Mouse (Mus musculus) forebrain, embryonic 11.5 days (tissue): Measurements from ENCODE around the gene Fbxl5. TPM values are rescaled to one million over a fixed set of nuclear protein-coding genes. Genes with fewer than 3 reads are reported as not detected.

Experiments used
- ATAC-seq: fragments of 200-750 bp; cut with Nextera tagmentation; replicated peaks from 2 replicates; pipeline ENCODE4 v1.8.0; 2017; ENCODE audit warnings: moderate TSS enrichment; ENCODE audit not compliant: low FRiP score
- DNase-seq: peaks from one replicate; pipeline ENCODE4 v3.0.0-alpha.2; 2017; ENCODE audit warnings: low spot score
- H3K27ac ChIP-seq: fragments of 300-500 bp; sonication (generic); 2 replicates; pipeline ENCODE4 v1.5.1; 2014; ENCODE audit warnings: low read depth, low read length
- H3K27me3 ChIP-seq: fragments of 300-500 bp; sonication (generic); 2 replicates; pipeline ENCODE4 v1.6.1; 2014; ENCODE audit warnings: mild to moderate bottlenecking, low read length, mixed read lengths; ENCODE audit not compliant: control insufficient read depth, insufficient read depth
- H3K36me3 ChIP-seq: fragments of 300-500 bp; sonication (generic); 2 replicates; pipeline ENCODE4 v1.6.1; 2014; ENCODE audit warnings: mild to moderate bottlenecking, low read length, moderate library complexity, mixed read lengths; ENCODE audit not compliant: control insufficient read depth, insufficient read depth
- H3K4me1 ChIP-seq: fragments of 300-500 bp; sonication (generic); replicated peaks from 2 replicates; pipeline ENCODE4 v1.6.1; 2014; ENCODE audit warnings: low read length, mixed read lengths; ENCODE audit not compliant: control insufficient read depth, insufficient read depth
- H3K4me2 ChIP-seq: fragments of 300-500 bp; sonication (generic); 2 replicates; pipeline ENCODE4 v1.6.1; 2014; ENCODE audit warnings: low read depth, mild to moderate bottlenecking, low read length, moderate library complexity, mixed read lengths; ENCODE audit not compliant: severe bottlenecking
- H3K4me3 ChIP-seq: fragments of 300-500 bp; sonication (generic); 2 replicates; pipeline ENCODE4 v1.5.1; 2014; ENCODE audit warnings: low read depth, low read length
- H3K9ac ChIP-seq: fragments of 300-500 bp; sonication (generic); 2 replicates; pipeline ENCODE4 v1.6.1; 2014; ENCODE audit warnings: low read length
- H3K9me3 ChIP-seq: fragments of 300-500 bp; sonication (generic); 2 replicates; pipeline ENCODE4 v1.6.1; 2016; ENCODE audit warnings: low read length, mixed read lengths; ENCODE audit not compliant: control insufficient read depth
- WGBS: fragments of 180-500 bp; shearing (Covaris S2); extraction: QIAGEN DNeasy Blood & Tissue Kit; methylation state at CpG from one replicate; pipeline ENCODE4 v1.1.7; 2014; 5-methylcytosine and 5-hydroxymethylcytosine counted together
- polyA plus RNA-seq: library from polyadenylated mRNA; unstranded; fragments of >200 nt; fragmentation: Nextera tagmentation; extraction: Ambion mirVana; gene quantifications from 2 replicates; pipeline ENCODE4 v1.2.1, GENCODE M21; 2014

The Fbxl5 gene
- polyA plus RNA-seq, 1 experiment from 2014 or later = 69.1 TPM

DNA sequence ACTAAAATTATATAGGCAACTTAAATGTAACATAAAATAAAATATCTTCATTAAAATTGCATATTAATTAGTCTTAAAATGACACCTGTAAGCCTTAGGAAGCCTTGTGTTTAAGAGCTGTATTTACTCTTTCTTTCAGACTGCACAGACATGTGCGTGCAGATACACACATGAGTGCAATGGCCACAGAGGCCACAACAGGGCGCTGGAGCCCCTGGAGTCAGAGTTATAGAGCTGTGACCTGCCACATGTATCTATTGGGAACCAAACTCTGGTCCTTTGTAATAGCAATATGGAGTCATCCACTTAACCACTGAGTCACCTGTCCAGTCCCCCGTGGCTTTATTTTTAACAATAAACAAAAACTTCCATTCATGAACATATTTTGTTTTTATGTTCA is 72.3 kb downstream of the Fbxl5 start:
- H3K36me3 ChIP-seq = no peaks in the 10 kb centered on the region; the same call in 1 of the 2 replicates
- DNase-seq = no peak
- WGBS = 83% methylated on average over 3 of the region's 3 CpGs

DNA sequence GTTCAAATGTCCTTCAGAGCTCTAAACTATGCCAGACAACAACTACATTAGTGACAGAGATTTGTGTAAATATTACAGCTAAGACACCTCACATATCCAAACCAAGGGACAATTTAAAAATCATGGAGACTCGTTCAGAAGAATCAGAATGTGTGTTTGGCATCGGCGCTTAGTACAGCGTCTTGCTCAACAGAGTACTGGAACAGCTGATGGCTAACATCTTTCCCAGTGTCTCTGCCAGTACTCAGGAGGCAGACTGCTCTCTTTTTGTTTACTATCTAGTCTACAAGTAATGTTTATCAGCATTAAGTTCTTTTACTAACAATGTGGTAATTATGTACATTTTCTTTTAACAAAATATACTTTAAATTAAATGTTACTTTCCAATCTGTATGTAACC is 73.4 kb downstream of the Fbxl5 start:
- Histone ChIP-seq H3K36me3 (no peaks in the 10 kb centered on the region; the same call in 1 of the 2 replicates), H3K9ac (no peak overlapping the region), H3K4me3 (no peak overlapping the region), H3K9me3 (no peaks in the 10 kb centered on the region), H3K27ac (no peak overlapping the region), H3K27me3 (no peaks in the 10 kb centered on the region), H3K4me1 (no peaks in the 10 kb centered on the region), H3K4me2 (no peak overlapping the region)
- WGBS = 96% methylated on average over 4 of the region's 4 CpGs
- DNase-seq (no peak), ATAC-seq (no peak)

More for the DNA sequence above, 72.3 kb downstream of the Fbxl5 start:
- no peak overlapping the region for H3K27ac ChIP-seq
- no peak overlapping the region for H3K4me2 ChIP-seq
- no peaks in the 10 kb centered on the region for H3K9me3 ChIP-seq
- no peaks in the 10 kb centered on the region for H3K27me3 ChIP-seq
- no peaks in the 10 kb centered on the region for H3K4me1 ChIP-seq
- H3K9ac ChIP-seq = no peak overlapping the region
- H3K4me3 ChIP-seq = no peak overlapping the region
- ATAC-seq = no peak

DNA sequence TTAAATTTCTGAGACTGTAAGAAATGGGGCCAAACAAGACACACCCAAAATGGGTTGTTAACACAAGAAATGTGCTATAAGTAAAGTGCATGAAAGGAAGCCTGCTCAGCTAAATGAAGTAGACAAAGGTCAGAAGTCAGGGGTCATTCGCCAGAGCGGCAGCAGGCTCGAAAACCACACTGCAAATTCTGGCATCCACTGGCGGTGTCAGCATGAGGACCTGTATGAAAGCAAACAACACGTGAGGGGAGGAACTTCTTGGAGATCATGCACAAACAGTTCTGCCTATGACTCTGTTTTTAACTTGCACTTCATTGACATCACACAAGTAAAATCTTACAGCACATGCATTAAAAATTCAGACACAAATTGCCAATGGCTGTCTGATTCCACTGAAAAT is 76.3 kb downstream of the Fbxl5 start:
- DNase-seq = no peak
- WGBS = 74% methylated on average over 5 of the region's 5 CpGs
- no peaks in the 10 kb centered on the region; the same call in 1 of the 2 replicates for H3K36me3 ChIP-seq

DNA sequence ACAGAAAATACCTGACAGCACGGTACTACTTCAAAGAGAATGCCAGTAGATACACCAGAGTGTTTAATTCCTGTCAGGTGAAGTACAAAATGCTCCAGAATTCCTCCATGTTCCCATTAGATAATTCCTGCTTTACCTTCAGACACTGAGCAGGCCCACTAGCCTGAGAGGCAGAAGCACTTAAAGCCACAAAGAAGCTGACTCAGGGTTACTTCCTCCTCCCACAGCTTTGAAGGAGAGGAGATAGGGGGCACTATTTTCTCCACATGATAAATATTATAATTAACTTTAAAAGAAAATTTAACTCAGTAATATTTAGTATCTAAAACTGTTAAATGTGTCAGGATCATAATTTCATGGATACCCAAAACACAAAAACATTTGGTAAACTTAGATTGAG is 77.3 kb downstream of the Fbxl5 start:
- WGBS = 95% methylated on average over 1 of the region's 1 CpGs
- H3K4me1 ChIP-seq = no peaks in the 10 kb centered on the region
- no peak overlapping the region for H3K4me3 ChIP-seq
- H3K27me3 ChIP-seq = no peaks in the 10 kb centered on the region
- DNase-seq (no peak), ATAC-seq (no peak)
- no peaks in the 10 kb centered on the region; the same call in 1 of the 2 replicates for H3K36me3 ChIP-seq
- no peaks in the 10 kb centered on the region for H3K9me3 ChIP-seq
- H3K9ac ChIP-seq = no peak overlapping the region
- no peak overlapping the region for H3K27ac ChIP-seq
- no peak overlapping the region for H3K4me2 ChIP-seq

More for the DNA sequence above, 76.3 kb downstream of the Fbxl5 start:
- no peak for ATAC-seq
- H3K4me1 ChIP-seq = no peaks in the 10 kb centered on the region
- no peak overlapping the region for H3K4me3 ChIP-seq
- H3K9me3 ChIP-seq = no peaks in the 10 kb centered on the region
- no peaks in the 10 kb centered on the region for H3K27me3 ChIP-seq
- no peak overlapping the region for H3K9ac ChIP-seq
- H3K27ac ChIP-seq = no peak overlapping the region
- H3K4me2 ChIP-seq = no peak overlapping the region

DNA sequence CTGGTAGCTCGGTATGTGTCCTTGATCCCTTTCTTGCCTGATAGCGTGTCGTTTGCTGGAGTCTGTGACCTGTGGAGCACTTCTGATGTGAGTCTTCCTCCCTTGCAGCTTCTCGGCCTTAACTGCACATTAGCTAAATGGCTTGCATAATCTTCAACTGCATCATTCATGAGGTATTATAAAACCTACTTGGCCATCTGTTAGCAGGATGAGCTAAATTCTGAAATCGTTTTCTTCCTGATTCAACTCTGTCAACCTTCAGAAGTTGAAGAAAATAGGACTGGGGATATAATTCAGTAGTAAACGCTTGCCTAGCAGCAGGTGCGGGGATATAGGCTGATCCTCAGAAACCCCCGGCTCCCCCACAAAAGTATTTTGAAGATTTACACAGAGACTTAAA is 89.1 kb downstream of the Fbxl5 start:
- no peaks in the 10 kb centered on the region; the same call in 1 of the 2 replicates for H3K36me3 ChIP-seq

DNA sequence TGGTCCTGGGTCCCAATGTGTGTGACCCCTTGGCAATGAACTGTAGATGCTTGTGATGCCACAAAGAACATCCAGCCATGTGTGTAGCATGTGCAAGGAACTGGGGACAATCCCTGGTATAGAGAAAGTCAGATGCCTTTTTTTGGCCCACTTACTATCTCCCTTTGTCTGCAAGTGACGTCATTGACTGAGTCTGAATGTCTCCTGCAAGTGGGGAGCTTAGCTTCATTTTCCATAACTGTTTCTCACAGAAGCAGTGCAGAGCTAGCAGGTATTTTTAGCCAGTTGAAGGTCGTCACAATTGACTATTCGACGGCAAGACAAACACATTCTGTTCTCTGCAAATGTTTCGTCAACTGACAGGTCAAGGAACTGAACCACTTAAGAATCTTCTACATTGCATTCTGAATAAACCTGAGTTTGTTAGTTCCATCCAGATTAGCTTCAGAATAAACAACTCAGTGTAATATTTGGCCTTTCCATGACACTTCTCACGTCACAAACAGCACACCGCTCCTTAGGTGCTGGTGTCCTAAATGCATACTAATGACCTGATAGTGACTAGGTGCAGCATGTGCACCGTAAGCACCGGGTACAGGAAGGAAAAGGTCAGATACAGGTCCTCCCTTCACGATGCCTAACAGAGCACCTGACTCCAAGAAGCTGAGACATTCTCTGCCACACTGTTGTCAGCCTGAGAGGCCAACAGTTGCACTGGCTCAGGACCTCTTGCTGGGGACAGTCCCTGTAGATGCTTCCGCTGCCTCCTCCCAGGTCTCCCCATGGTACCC is 92.9 kb downstream of the Fbxl5 start:
- H3K36me3 ChIP-seq = no peaks in the 10 kb centered on the region; the same call in 1 of the 2 replicates
- WGBS = 88% methylated on average over 11 of the region's 11 CpGs
- no peaks in the 10 kb centered on the region for H3K4me1 ChIP-seq
- H3K9ac ChIP-seq = no peak overlapping the region
- H3K27me3 ChIP-seq = no peaks in the 10 kb centered on the region
- DNase-seq = no peak
- H3K4me3 ChIP-seq = no peak overlapping the region
- no peak overlapping the region for H3K4me2 ChIP-seq
- no peak overlapping the region for H3K27ac ChIP-seq
- no peaks in the 10 kb centered on the region for H3K9me3 ChIP-seq
- ATAC-seq = no peak

More for the DNA sequence above, 89.1 kb downstream of the Fbxl5 start:
- no peaks in the 10 kb centered on the region for H3K4me1 ChIP-seq
- H3K4me2 ChIP-seq = no peak overlapping the region
- H3K9ac ChIP-seq = no peak overlapping the region
- H3K9me3 ChIP-seq = no peaks in the 10 kb centered on the region
- no peak overlapping the region for H3K27ac ChIP-seq
- H3K27me3 ChIP-seq = no peaks in the 10 kb centered on the region
- no peak overlapping the region for H3K4me3 ChIP-seq
- ATAC-seq = no peak
- WGBS = 85% methylated on average over 8 of the region's 8 CpGs
- DNase-seq = no peak

DNA sequence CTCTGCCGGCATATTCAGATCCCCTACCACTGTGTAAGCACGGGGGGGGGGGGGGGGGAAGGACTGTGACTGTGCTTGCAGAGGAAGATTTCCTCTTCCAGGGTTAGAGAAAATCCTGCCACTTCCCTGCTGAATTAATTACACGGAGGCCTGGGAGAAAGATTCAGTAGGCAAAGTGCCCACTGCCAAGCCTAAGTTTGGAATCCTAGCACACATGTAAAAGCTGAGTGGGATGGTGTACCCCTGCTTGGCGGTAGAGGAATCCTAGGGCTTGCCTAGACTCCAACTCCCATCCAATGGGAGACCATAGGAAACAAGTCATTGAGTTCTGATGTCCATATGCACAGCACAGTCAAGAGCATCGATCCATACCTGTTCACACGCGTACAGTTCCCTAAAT is 97.6 kb downstream of the Fbxl5 start:
- Histone ChIP-seq H3K4me3 (no peak overlapping the region), H3K4me2 (no peak overlapping the region), H3K27me3 (no peaks in the 10 kb centered on the region), H3K4me1 (no peaks in the 10 kb centered on the region), H3K9me3 (no peaks in the 10 kb centered on the region), H3K27ac (no peak overlapping the region), H3K36me3 (no peaks in the 10 kb centered on the region; the same call in 1 of the 2 replicates), H3K9ac (no peak overlapping the region)
- ATAC-seq = no peak
- DNase-seq = no peak
- 91% methylated on average over 7 of the region's 7 CpGs for WGBS

DNA sequence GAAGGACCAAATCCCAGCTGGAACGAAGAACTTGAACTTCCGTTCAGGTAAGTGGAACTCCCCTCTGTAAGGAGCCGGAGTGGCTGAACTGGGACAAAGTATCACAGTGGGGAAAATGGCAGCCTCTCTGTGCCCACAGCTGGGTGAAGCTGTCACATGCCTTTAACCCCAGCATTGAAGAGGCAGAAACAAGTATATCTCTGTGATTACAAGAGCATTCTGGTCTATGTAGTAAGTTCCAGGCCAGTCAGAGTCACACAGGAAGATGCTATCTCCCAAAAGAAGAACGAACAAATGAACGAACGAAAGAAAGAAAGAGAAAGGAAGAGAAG is 99.0 kb downstream of the Fbxl5 start:
- Histone ChIP-seq H3K27me3 (no peaks in the 10 kb centered on the region), H3K9me3 (no peaks in the 10 kb centered on the region), H3K27ac (no peak overlapping the region), H3K4me2 (no peak overlapping the region), H3K36me3 (no peaks in the 10 kb centered on the region; the same call in 1 of the 2 replicates), H3K4me1 (no peaks in the 10 kb centered on the region), H3K9ac (no peak overlapping the region), H3K4me3 (no peak overlapping the region)
- WGBS = 93% methylated on average over 6 of the region's 6 CpGs
- no peak for DNase-seq
- no peak for ATAC-seq
